Mouse (Mus musculus) testis, adult 2 months (tissue): ENCODE measurements around the gene Kcnh7. TPM values are rescaled to one million over a fixed set of nuclear protein-coding genes. Genes with fewer than 3 reads are reported as not detected.

ENCODE experiments used
- H3K27ac ChIP-seq: fragments of 200-500 bp; 2 replicates; pipeline ENCODE4 v1.5.1; 2012; ENCODE audit warnings: low read depth, low read length; ENCODE audit not compliant: control insufficient read depth, insufficient read depth
- H3K27me3 ChIP-seq: fragments of 200-500 bp; 2 replicates; pipeline ENCODE4 v1.6.1; 2012; ENCODE audit warnings: mild to moderate bottlenecking, low read length, moderate library complexity; ENCODE audit not compliant: control insufficient read depth, insufficient read depth
- H3K36me3 ChIP-seq: fragments of 200-500 bp; 2 replicates; pipeline ENCODE4 v1.6.1; 2012; ENCODE audit warnings: mild to moderate bottlenecking, low read length; ENCODE audit not compliant: control insufficient read depth, insufficient read depth
- H3K4me1 ChIP-seq: fragments of 200-500 bp; 2 replicates; pipeline ENCODE4 v1.6.1; 2012; ENCODE audit warnings: low read length; ENCODE audit not compliant: control insufficient read depth, insufficient read depth
- H3K4me3 ChIP-seq: fragments of 200-500 bp; 2 replicates; pipeline ENCODE4 v1.5.1; 2012; ENCODE audit warnings: low read depth, mild to moderate bottlenecking, low read length, moderate library complexity, mixed read lengths; ENCODE audit not compliant: control insufficient read depth
- CTCF ChIP-seq: fragments of 200-500 bp; IDR thresholded peaks from 2 replicates; pipeline ENCODE4 v1.5.1; 2012; ENCODE audit warnings: low read depth, mild to moderate bottlenecking, inconsistent platforms, low read length, moderate library complexity; ENCODE audit not compliant: control insufficient read depth, insufficient read depth, insufficient replicate concordance
- POLR2A ChIP-seq: fragments of 200-500 bp; IDR thresholded peaks from 2 replicates; pipeline ENCODE4 v1.6.1; 2012; ENCODE audit warnings: low read depth, mild to moderate bottlenecking, inconsistent platforms, low read length, moderate library complexity; ENCODE audit not compliant: control insufficient read depth
- polyA plus RNA-seq: library from polyadenylated mRNA; depleted of rRNA; stranded (reverse); fragments of >200 nt; gene quantifications from 2 replicates; pipeline ENCODE4 v1.2.3, GENCODE M21; 2012

The Kcnh7 gene
- polyA plus RNA-seq, 1 experiment: 0.10 TPM

GRCm38 (mm10) chr2:62804030-62804429 is 380.1 kb downstream of the Kcnh7 start:
- Histone ChIP-seq H3K27ac (no peak overlapping the region), H3K4me1 (no peaks in the 10 kb centered on the region), H3K4me3 (no peak overlapping the region), H3K36me3 (no peaks in the 10 kb centered on the region), H3K27me3 (no peaks in the 10 kb centered on the region)
- TF ChIP-seq CTCF: no peak

- no peaks in the 10 kb centered on the region for H3K27me3 ChIP-seq
- TF ChIP-seq POLR2A (no peak), CTCF (no peak)
Observed at GRCm38 (mm10) chr2:62784460-62785038, 399.5 kb downstream of the Kcnh7 start.

GRCm38 (mm10) chr2:62746256-62746655 is 437.8 kb downstream of the Kcnh7 start:
- TF ChIP-seq CTCF (no peak), POLR2A (no peak)
- H3K27ac ChIP-seq: no peak overlapping the region
- H3K4me1 ChIP-seq: no peaks in the 10 kb centered on the region
- H3K27me3 ChIP-seq: no peaks in the 10 kb centered on the region
- H3K36me3 ChIP-seq: no peaks in the 10 kb centered on the region
- no peak overlapping the region for H3K4me3 ChIP-seq

More at GRCm38 (mm10) chr2:62784460-62785038, 399.5 kb downstream of the Kcnh7 start:
- H3K4me1 ChIP-seq: no peaks in the 10 kb centered on the region
- H3K27ac ChIP-seq: no peak overlapping the region
- H3K36me3 ChIP-seq: no peaks in the 10 kb centered on the region
- no peak overlapping the region for H3K4me3 ChIP-seq

- Histone ChIP-seq H3K36me3 (no peaks in the 10 kb centered on the region), H3K4me3 (no peak overlapping the region), H3K27ac (no peak overlapping the region), H3K4me1 (no peaks in the 10 kb centered on the region), H3K27me3 (no peaks in the 10 kb centered on the region)
- TF ChIP-seq POLR2A: no peak
- no peak for TF ChIP-seq CTCF
Observed at GRCm38 (mm10) chr2:62743098-62743497, 441.0 kb downstream of the Kcnh7 start.

- Histone ChIP-seq H3K36me3 (no peaks in the 10 kb centered on the region), H3K27ac (no peak overlapping the region), H3K4me1 (no peaks in the 10 kb centered on the region), H3K27me3 (no peaks in the 10 kb centered on the region), H3K4me3 (no peak overlapping the region)
- TF ChIP-seq POLR2A (no peak), CTCF (no peak)
Observed at GRCm38 (mm10) chr2:62730671-62731070, 453.4 kb downstream of the Kcnh7 start.

- Histone ChIP-seq H3K4me1 (no peaks in the 10 kb centered on the region), H3K27ac (no peak overlapping the region), H3K36me3 (no peaks in the 10 kb centered on the region), H3K4me3 (no peak overlapping the region), H3K27me3 (no peaks in the 10 kb centered on the region)
- no peak for TF ChIP-seq POLR2A
- no peak for TF ChIP-seq CTCF
Observed at GRCm38 (mm10) chr2:62727732-62728131, 456.4 kb downstream of the Kcnh7 start.

- Histone ChIP-seq H3K27me3 (no peaks in the 10 kb centered on the region), H3K4me1 (no peaks in the 10 kb centered on the region), H3K4me3 (no peak overlapping the region), H3K36me3 (no peaks in the 10 kb centered on the region), H3K27ac (no peak overlapping the region)
- no peak for TF ChIP-seq CTCF
- TF ChIP-seq POLR2A: no peak
Observed at GRCm38 (mm10) chr2:62725946-62726345, 458.1 kb downstream of the Kcnh7 start.

- Histone ChIP-seq H3K4me1 (no peaks in the 10 kb centered on the region), H3K36me3 (no peaks in the 10 kb centered on the region), H3K27me3 (no peaks in the 10 kb centered on the region), H3K27ac (no peak overlapping the region), H3K4me3 (no peak overlapping the region)
- TF ChIP-seq CTCF (no peak), POLR2A (no peak)
Observed at GRCm38 (mm10) chr2:62718411-62718810, 465.7 kb downstream of the Kcnh7 start.
